Mouse (Mus musculus): Measurements from ENCODE around the gene Zfp599.

Gene Zfp599

GRCm38 (mm10) chr9:22217858-22218493 lies 41.7 kb downstream of the Zfp599 start:
- DNase-seq: no peak

- DNase-seq: no peak
Observed at GRCm38 (mm10) chr9:22216705-22217104, 43.0 kb downstream of the Zfp599 start.

- DNase-seq: no peak
Observed at GRCm38 (mm10) chr9:22214549-22214948, 45.1 kb downstream of the Zfp599 start.

GRCm38 (mm10) chr9:22213785-22214194 lies 45.9 kb downstream of the Zfp599 start:
- no peak for DNase-seq

All from thymus, postnatal 4 days (tissue).